Mouse (Mus musculus) small intestine, adult 2 months (tissue): ENCODE data around the gene Lrrc8c.

Experiments used
- CTCF ChIP-seq: fragments of 200-500 bp; IDR thresholded peaks from 2 replicates; pipeline ENCODE4 v1.5.1; 2012; ENCODE audit warnings: low read depth, mild to moderate bottlenecking, control low read depth, inconsistent platforms, low read length, moderate library complexity, mixed read lengths; ENCODE audit not compliant: insufficient replicate concordance, insufficient read length; ENCODE audit errors: extremely low read depth
- POLR2A ChIP-seq: fragments of 200-500 bp; IDR thresholded peaks from 2 replicates; pipeline ENCODE4 v1.6.1; 2012; ENCODE audit warnings: low read depth, mild to moderate bottlenecking, control low read depth, inconsistent platforms, low read length, moderate library complexity

DNA sequence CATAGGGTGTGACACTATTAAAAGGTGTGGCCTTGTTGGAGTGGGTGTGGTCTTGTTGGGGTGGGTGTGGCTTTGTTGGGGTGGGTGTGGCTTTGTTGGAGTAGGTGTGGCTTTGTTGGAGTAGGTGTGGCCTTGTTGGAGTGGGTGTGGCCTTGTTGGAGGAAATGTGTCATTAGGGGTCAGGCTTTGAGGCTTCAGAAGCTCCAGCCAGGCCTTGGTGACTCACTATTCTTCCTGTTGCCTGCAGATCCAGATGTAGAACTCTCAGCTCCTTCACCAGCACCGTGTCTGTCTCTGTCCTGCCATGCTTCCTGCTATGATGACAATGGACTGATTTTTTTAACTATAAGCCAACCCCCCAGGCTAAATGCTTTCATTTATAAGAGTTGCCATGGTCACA lies 19.8 kb upstream of the Lrrc8c start:
- no peak for TF ChIP-seq CTCF
- no peak for TF ChIP-seq POLR2A
